Mouse (Mus musculus): ENCODE data around the gene Gda.

GRCm38 (mm10) chr19:21461221-21461960 is 11.9 kb downstream of the Gda start:
- TF ChIP-seq ZNF384 (IDR thresholded peaks at IDR 0.05; ENCODE audit: low read depth, low read length) (no peak), HCFC1 (IDR thresholded peaks at IDR 0.05; ENCODE audit: borderline replicate concordance, insufficient read depth, low read length) (no peak), MAFK (IDR thresholded peaks at IDR 0.05; ENCODE audit: insufficient read depth, low read depth, low read length) (no peak), CHD2 (IDR thresholded peaks at IDR 0.05; ENCODE audit: low read depth, low read length) (no peak)

Measured in ES-E14 (cell line).